21 mouse cellular contexts compared by ENCODE assay signal in genomic region chr8:47920575-47921144, GRCm38 (mm10).
DNase-seq lines count a peak whose midpoint lies in the region; ATAC-seq and TF ChIP-seq lines count a peak whose summit lies in the region.
"Had no signal": no experiment of that assay in that cellular context is flagged by ENCODE, and none has a peak within 500 bp of the region (broad histone marks: within the 10 kb centered on the region; RNA-seq: fewer than 3 reads in every experiment).

No protein-coding gene starts in this region.

- 0 out of 2 replicates have a peak, but pooled peaks have one; percentile 13 for TF ChIP-seq CTCF in kidney, adult 2 months (conservative IDR thresholded peaks at IDR 0.05; ENCODE audit: insufficient read depth, insufficient read length, low read depth, low read length)
- peak; percentile 64 for TF ChIP-seq CTCF in lung, postnatal 0 days (IDR thresholded peaks at IDR 0.05)

- DNase-seq in kidney, adult 2 months: no peak
- DNase-seq in lung, postnatal 0 days (ENCODE audit: low spot score): peak; percentile 30
- DNase-seq in lung, adult 18-20 months: no peak
- peak; percentile 97 for DNase-seq in ES-CJ7 (ENCODE audit: low read depth, low spot score)
- peak; percentile 95 for DNase-seq in ZHBTc4 (ENCODE audit: low read depth, low spot score)
- DNase-seq in frontal cortex, postnatal 14 days (ENCODE audit: low spot score in 2 of 2): no peak
- no peak for DNase-seq in adrenal gland, postnatal 10 days
- DNase-seq: adrenal gland, postnatal 25 days; cerebellum, adult 8-10 months; gastrocnemius, postnatal 10 days; heart, postnatal 14 days; kidney, adult 8-10 months; liver, embryonic 13.5 days; lung, postnatal 36 days; thymus, postnatal 25 days had no signal

- no peaks in the 10 kb centered on the region for H3K27me3 ChIP-seq in kidney, adult 2 months (replicated peaks; ENCODE audit: control insufficient read depth, insufficient read depth, low read length)
- no peaks in the 10 kb centered on the region for H3K27me3 ChIP-seq in kidney, embryonic 16.5 days (ENCODE audit: insufficient read depth, low read length)
- H3K27me3 ChIP-seq in lung, postnatal 0 days (replicated peaks; ENCODE audit: insufficient read depth, low read length): no peaks in the 10 kb centered on the region
- H3K27me3 ChIP-seq: embryonic facial prominence, embryonic 13.5 days; liver, embryonic 13.5 days; neural tube, embryonic 13.5 days had no signal

- H3K9me3 ChIP-seq in kidney, embryonic 16.5 days (ENCODE audit: low read length): no peaks in the 10 kb centered on the region
- H3K9me3 ChIP-seq in lung, postnatal 0 days (ENCODE audit: low read length): no peaks in the 10 kb centered on the region
- H3K9me3 ChIP-seq: limb, embryonic 10.5 days; liver, embryonic 13.5 days; neural tube, embryonic 13.5 days had no signal

- H3K27ac ChIP-seq in kidney, adult 2 months (ENCODE audit: insufficient read depth, low read depth, low read length): no peak overlapping the region
- H3K27ac ChIP-seq in kidney, embryonic 16.5 days (ENCODE audit: low read length): no peak overlapping the region
- no peak overlapping the region for H3K27ac ChIP-seq in lung, postnatal 0 days (ENCODE audit: low read length)
- H3K27ac ChIP-seq: embryonic facial prominence, embryonic 13.5 days; limb, embryonic 10.5 days; liver, embryonic 13.5 days; midbrain, embryonic 10.5 days; neural tube, embryonic 13.5 days had no signal

- TF ChIP-seq POLR2A in kidney, adult 2 months (IDR thresholded peaks at IDR 0.05; ENCODE audit: low read depth, low read length): no peak

- ATAC-seq in kidney, embryonic 16.5 days (ENCODE audit: low FRiP score, low TSS enrichment): no peak
- no peak for ATAC-seq in lung, postnatal 0 days
- ATAC-seq: hindbrain, embryonic 16.5 days had no signal

- H3K4me2 ChIP-seq in kidney, embryonic 16.5 days (replicated peaks; ENCODE audit: low read depth, low read length): no peak overlapping the region
- no peak overlapping the region for H3K4me2 ChIP-seq in lung, postnatal 0 days (replicated peaks; ENCODE audit: low read depth, low read length)
- H3K4me2 ChIP-seq: embryonic facial prominence, embryonic 13.5 days; liver, embryonic 13.5 days; neural tube, embryonic 13.5 days had no signal

- no peaks in the 10 kb centered on the region for H3K36me3 ChIP-seq in kidney, adult 2 months (ENCODE audit: control insufficient read depth, insufficient read depth, low read length)
- peaks cover 17% of the 10 kb centered on the region; the same call in 1 of the 2 replicates for H3K36me3 ChIP-seq in kidney, embryonic 16.5 days (ENCODE audit: insufficient read depth, low read length)
- 0 out of 2 replicates have a peak, but pooled peaks cover 3% of the 10 kb centered on the region for H3K36me3 ChIP-seq in lung, postnatal 0 days (ENCODE audit: insufficient read depth, low read length)
- H3K36me3 ChIP-seq: neural tube, embryonic 13.5 days had no signal

- TF ChIP-seq EP300 in lung, postnatal 0 days (IDR thresholded peaks at IDR 0.05): no peak

- peaks cover 30% of the 10 kb centered on the region for H3K4me1 ChIP-seq in kidney, adult 2 months (ENCODE audit: control insufficient read depth, insufficient read depth, low read length)
- peaks cover 42% of the 10 kb centered on the region for H3K4me1 ChIP-seq in kidney, embryonic 16.5 days (ENCODE audit: insufficient read depth, low read length)
- peaks cover 8% of the 10 kb centered on the region; the same call in 1 of the 2 replicates for H3K4me1 ChIP-seq in lung, postnatal 0 days (ENCODE audit: insufficient read depth, low read depth, low read length)
- H3K4me1 ChIP-seq: midbrain, embryonic 10.5 days had no signal

- no peak overlapping the region for H3K4me3 ChIP-seq in kidney, adult 2 months (ENCODE audit: insufficient read depth, low read depth, low read length)
- no peak overlapping the region for H3K4me3 ChIP-seq in kidney, embryonic 16.5 days (ENCODE audit: low read length)
- H3K4me3 ChIP-seq in lung, postnatal 0 days (ENCODE audit: low read depth, low read length): no peak overlapping the region
- H3K4me3 ChIP-seq: embryonic facial prominence, embryonic 13.5 days; limb, embryonic 10.5 days; liver, embryonic 13.5 days; midbrain, embryonic 10.5 days; neural tube, embryonic 13.5 days had no signal

- no peak overlapping the region for H3K9ac ChIP-seq in kidney, embryonic 16.5 days (replicated peaks; ENCODE audit: low read length)
- no peak overlapping the region for H3K9ac ChIP-seq in lung, postnatal 0 days (replicated peaks; ENCODE audit: low read depth)
- H3K9ac ChIP-seq: embryonic facial prominence, embryonic 13.5 days; liver, embryonic 13.5 days; neural tube, embryonic 13.5 days had no signal

- WGBS in kidney, adult 2 months: 98% methylated on average over 6 of the region's 6 CpGs
- WGBS in kidney, embryonic 16.5 days: 95% methylated on average over 6 of the region's 6 CpGs
- WGBS in lung, postnatal 0 days: 90% methylated on average over 6 of the region's 6 CpGs

Comparison
In these comparisons a context has a peak if more than half of its experiments do, and no peak if none do; other contexts are left out.
1. DNase-seq: peak in lung, postnatal 0 days (single experiment), ES-CJ7 (single experiment) and ZHBTc4 (single experiment); none in kidney, adult 2 months (single experiment), lung, adult 18-20 months (0 of 2), frontal cortex, postnatal 14 days (0 of 2) and adrenal gland, postnatal 10 days (single experiment).